Mouse (Mus musculus) forebrain, postnatal 0 days (tissue): ENCODE results near the gene Zfp91. TPM values are rescaled to one million over a fixed set of nuclear protein-coding genes. Genes with fewer than 3 reads are reported as not detected.
A peak's percentile ranks its signal among the peaks of the same experiment; 100 is the strongest.

Source experiments
- ATAC-seq: fragments of 200-750 bp; cut with Nextera tagmentation; 2 replicates; pipeline ENCODE4 v1.8.0; 2017; ENCODE audit warnings: mild to moderate bottlenecking, moderate library complexity
- DNase-seq: peaks from one replicate; pipeline ENCODE4 v3.0.0-alpha.2; 2015
- H3K27ac ChIP-seq: fragments of 300-500 bp; sonication (generic); 2 replicates; pipeline ENCODE4 v1.5.1; 2014; ENCODE audit warnings: low read depth, mild to moderate bottlenecking, antibody characterized with exemption, low read length, moderate library complexity, mixed read lengths
- H3K27me3 ChIP-seq: fragments of 300-500 bp; sonication (generic); 2 replicates; pipeline ENCODE4 v1.6.1; 2014; ENCODE audit warnings: mild to moderate bottlenecking, low read length, mixed read lengths; ENCODE audit not compliant: insufficient read depth
- H3K36me3 ChIP-seq: fragments of 300-500 bp; sonication (generic); 2 replicates; pipeline ENCODE4 v1.6.1; 2014; ENCODE audit warnings: mild to moderate bottlenecking, moderate library complexity; ENCODE audit not compliant: insufficient read depth
- H3K4me1 ChIP-seq: fragments of 300-500 bp; sonication (generic); 2 replicates; pipeline ENCODE4 v1.6.1; 2014; ENCODE audit warnings: antibody characterized with exemption; ENCODE audit not compliant: insufficient read depth
- H3K4me2 ChIP-seq: fragments of 300-500 bp; sonication (generic); 2 replicates; pipeline ENCODE4 v1.6.1; 2014; ENCODE audit warnings: low read depth, mild to moderate bottlenecking, moderate library complexity
- H3K4me3 ChIP-seq: fragments of 300-500 bp; sonication (generic); 2 replicates; pipeline ENCODE4 v1.5.1; 2014; ENCODE audit warnings: low read depth, low read length, mixed read lengths
- H3K9ac ChIP-seq: fragments of 300-500 bp; sonication (generic); 2 replicates; pipeline ENCODE4 v1.6.1; 2014; ENCODE audit warnings: mild to moderate bottlenecking
- H3K9me3 ChIP-seq: fragments of 300-500 bp; sonication (generic); 2 replicates; pipeline ENCODE4 v1.6.1; 2016; ENCODE audit warnings: low read length
- CTCF ChIP-seq: sonication (generic); IDR thresholded peaks from 2 replicates; pipeline ENCODE4 v1.5.1; 2016; ENCODE audit warnings: antibody characterized with exemption, control low read depth, low read depth
- WGBS: fragments of 180-500 bp; shearing (Covaris S2); extraction: QIAGEN DNeasy Blood & Tissue Kit; methylation state at CpG from one replicate; pipeline ENCODE4 v1.1.7; 2014; 5-methylcytosine and 5-hydroxymethylcytosine counted together
- polyA plus RNA-seq: library from polyadenylated mRNA; unstranded; fragments of >200 nt; fragmentation: Nextera tagmentation; extraction: Ambion mirVana; gene quantifications from 2 replicates; pipeline ENCODE4 v1.2.1, GENCODE M21; 2015
- total RNA-seq: library from RNA; depleted of rRNA; stranded (reverse); fragments of >200 nt; gene quantifications from 2 replicates; pipeline ENCODE4 v1.2.3, GENCODE M21; 2014

Zfp91 gene
- total and polyA plus RNA-seq, 2 experiments from 2014 or later = 11.6 to 61.1 TPM

- Histone ChIP-seq H3K4me3 (peak overlapping the region; percentile 96), H3K36me3 (no peaks in the 10 kb centered on the region), H3K9me3 (no peaks in the 10 kb centered on the region), H3K4me2 (peak overlapping the region; percentile 54), H3K9ac (peak overlapping the region; percentile 92), H3K27me3 (no peaks in the 10 kb centered on the region), H3K27ac (peak overlapping the region; percentile 99), H3K4me1 (peaks cover 9% of the 10 kb centered on the region; the same call in 1 of the 2 replicates)
- ATAC-seq = peak; percentile 53
- peak; percentile 87 for TF ChIP-seq CTCF
- WGBS = 1% methylated on average over 34 of the region's 39 CpGs
- peak; percentile 92 for DNase-seq
These were observed 1.6 kb downstream of the Zfp91 start for GRCm38 (mm10) chr19:12794056-12795044.

DNA sequence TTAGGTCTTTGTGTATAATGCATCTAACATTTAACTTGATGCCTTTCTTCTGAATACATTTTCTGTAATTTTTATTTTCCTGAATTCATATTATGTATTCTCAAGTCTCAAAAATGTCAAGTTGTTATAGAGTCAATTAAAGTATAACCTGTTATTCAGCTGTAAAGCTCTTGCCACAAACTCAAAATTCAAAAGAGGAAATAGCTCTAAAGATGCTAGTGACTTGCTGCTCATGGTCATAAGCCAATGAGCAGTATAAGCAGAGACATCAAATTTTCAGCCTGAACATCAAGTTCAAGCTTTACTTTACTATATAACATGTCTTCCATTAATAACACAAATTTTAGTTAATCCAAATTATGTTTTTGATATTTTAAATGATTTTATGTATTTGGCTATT, 3.6 kb downstream of the Zfp91 start:
- H3K9me3 ChIP-seq = no peaks in the 10 kb centered on the region
- TF ChIP-seq CTCF = no peak
- H3K4me3 ChIP-seq = no peak overlapping the region
- no peak for DNase-seq
- ATAC-seq = no peak
- peaks cover 9% of the 10 kb centered on the region; the same call in 1 of the 2 replicates for H3K4me1 ChIP-seq
- no peak overlapping the region for H3K27ac ChIP-seq
- H3K36me3 ChIP-seq = no peaks in the 10 kb centered on the region
- H3K9ac ChIP-seq = no peak overlapping the region
- no peaks in the 10 kb centered on the region for H3K27me3 ChIP-seq
- no peak overlapping the region for H3K4me2 ChIP-seq

DNA sequence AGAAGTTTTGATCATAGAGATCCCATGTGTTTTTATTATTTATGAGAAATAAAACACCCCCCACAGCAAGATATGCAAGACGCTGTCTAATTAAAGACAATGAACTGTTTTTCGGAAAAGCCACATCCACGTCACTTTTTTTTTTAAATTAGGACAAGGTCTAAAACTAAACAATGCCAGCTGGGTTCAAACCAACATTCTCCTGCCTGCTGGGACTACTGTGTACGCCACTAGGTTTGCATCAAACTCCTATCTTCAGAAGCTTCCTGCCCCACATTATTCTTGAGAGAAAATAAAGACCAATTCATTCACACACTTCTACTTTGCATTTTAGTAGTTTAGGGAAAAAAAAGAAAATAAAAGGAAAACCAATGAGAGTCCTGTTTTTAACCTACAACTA, 8.2 kb downstream of the Zfp91 start:
- no peak for ATAC-seq
- no peaks in the 10 kb centered on the region for H3K27me3 ChIP-seq
- H3K4me1 ChIP-seq = no peaks in the 10 kb centered on the region
- H3K9ac ChIP-seq = no peak overlapping the region
- H3K36me3 ChIP-seq = no peaks in the 10 kb centered on the region
- H3K4me2 ChIP-seq = no peak overlapping the region
- no peak for TF ChIP-seq CTCF
- no peak overlapping the region for H3K4me3 ChIP-seq
- 74% methylated on average over 4 of the region's 4 CpGs for WGBS
- DNase-seq = no peak
- no peak overlapping the region for H3K27ac ChIP-seq
- H3K9me3 ChIP-seq = no peaks in the 10 kb centered on the region

DNA sequence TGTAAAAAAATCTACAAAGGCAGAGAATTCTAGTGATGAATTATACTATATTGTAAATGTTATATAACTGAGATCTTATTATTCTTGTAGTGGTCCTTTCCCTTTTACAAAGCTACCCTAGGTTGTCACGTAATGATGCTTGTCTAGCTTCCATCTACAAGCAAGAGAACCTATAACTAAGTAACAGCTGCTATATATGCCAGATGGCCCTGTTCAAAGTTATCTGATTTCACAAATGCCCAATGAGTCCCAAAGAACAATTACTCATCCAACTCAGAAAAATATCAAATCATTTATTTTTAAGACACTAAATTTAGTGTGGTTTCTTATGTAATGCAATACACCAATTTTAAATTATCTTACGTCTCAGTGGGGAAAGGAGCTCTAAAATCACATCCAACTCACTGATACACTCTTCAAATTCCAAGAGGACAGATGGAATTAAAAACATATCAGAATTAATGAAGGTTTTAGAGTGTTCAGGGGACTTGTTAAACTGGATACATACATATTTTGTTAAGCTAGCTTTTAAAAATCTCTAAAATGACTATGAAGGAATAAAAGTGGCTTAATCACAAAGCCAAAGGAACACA, 9.0 kb downstream of the Zfp91 start:
- 76% methylated on average over 2 of the region's 2 CpGs for WGBS
- DNase-seq = no peak

DNA sequence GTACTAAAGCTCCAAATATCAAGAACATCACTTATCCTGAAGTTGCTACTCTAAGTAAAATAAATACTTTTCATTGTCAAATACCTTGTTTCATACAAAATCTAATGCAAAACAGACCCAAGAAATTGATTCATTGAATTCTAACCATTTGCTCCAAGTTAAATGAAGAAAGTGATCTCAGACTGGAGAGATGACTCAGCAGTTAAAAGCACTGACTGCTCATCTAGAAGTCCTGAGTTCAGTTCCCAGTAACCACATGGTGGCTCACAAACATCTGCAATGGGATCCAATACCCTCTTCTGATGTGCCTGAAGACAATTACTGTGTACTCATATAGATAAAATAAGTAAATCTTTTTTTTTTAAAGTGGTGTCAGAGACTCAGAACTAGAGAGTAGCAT, 15.5 kb downstream of the Zfp91 start:
- H3K9me3 ChIP-seq = no peaks in the 10 kb centered on the region
- ATAC-seq (no peak), DNase-seq (no peak)
- TF ChIP-seq CTCF = no peak
- no peak overlapping the region for H3K27ac ChIP-seq
- no peaks in the 10 kb centered on the region for H3K4me1 ChIP-seq
- no peak overlapping the region for H3K4me3 ChIP-seq
- H3K27me3 ChIP-seq = no peaks in the 10 kb centered on the region
- H3K9ac ChIP-seq = no peak overlapping the region
- no peak overlapping the region for H3K4me2 ChIP-seq
- H3K36me3 ChIP-seq = peaks cover 12% of the 10 kb centered on the region

More for the DNA sequence above, 9.0 kb downstream of the Zfp91 start:
- Histone ChIP-seq H3K4me2 (no peak overlapping the region), H3K9me3 (no peaks in the 10 kb centered on the region), H3K4me1 (no peaks in the 10 kb centered on the region), H3K9ac (no peak overlapping the region), H3K27me3 (no peaks in the 10 kb centered on the region), H3K27ac (no peak overlapping the region), H3K4me3 (no peak overlapping the region), H3K36me3 (no peaks in the 10 kb centered on the region)
- ATAC-seq = no peak
- TF ChIP-seq CTCF = no peak

DNA sequence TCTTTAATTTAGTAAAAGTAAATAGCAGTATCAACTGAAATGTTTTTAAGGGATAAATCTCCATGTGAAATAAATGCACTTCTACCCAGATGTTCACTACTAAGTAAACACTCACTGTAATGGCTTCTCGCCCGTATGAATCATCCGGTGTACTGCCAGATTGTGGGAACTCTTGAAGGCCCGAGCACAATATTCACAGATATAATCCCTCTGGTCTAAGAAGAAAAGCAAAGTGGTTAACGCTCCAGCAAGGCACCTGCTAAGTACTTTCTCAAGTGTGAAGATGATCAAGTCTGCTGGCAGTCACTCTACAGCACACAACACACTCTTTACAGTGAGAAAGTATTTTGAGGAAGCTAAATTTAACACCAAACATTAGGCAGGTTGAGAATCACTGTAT, 25.0 kb downstream of the Zfp91 start:
- no peak for DNase-seq
- no peak overlapping the region for H3K4me2 ChIP-seq
- ATAC-seq = no peak
- no peak for TF ChIP-seq CTCF
- H3K9ac ChIP-seq = no peak overlapping the region
- no peaks in the 10 kb centered on the region for H3K9me3 ChIP-seq
- H3K27ac ChIP-seq = no peak overlapping the region
- H3K27me3 ChIP-seq = no peaks in the 10 kb centered on the region
- H3K36me3 ChIP-seq = peaks cover 34% of the 10 kb centered on the region
- no peaks in the 10 kb centered on the region for H3K4me1 ChIP-seq
- no peak overlapping the region for H3K4me3 ChIP-seq
- WGBS = 80% methylated on average over 5 of the region's 5 CpGs

DNA sequence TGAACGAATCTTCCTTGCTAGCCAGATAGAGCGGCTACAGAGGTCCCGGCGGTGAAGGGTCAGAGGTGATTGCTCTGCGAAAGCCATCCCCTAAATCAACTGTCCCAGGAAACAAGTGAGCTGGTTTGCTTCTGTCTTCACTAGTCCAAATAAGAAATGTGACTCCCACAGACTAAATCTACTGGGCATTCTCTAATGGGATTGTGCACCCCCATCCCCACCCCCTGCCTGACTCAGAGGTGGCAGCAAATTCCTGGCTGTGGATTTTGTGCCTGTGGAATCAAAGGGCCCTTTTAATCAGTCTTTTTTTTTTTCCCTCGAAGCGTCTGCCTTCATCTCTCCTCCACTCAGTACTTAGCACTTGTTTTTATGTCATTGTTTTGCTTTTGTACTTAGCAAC, 30.6 kb downstream of the Zfp91 start, which contains the start of gene Cntf:
Gene Cntf (minus strand): TSS at position 325 of the 400 bp plus-strand sequence.
- H3K4me1 ChIP-seq = no peaks in the 10 kb centered on the region
- no peaks in the 10 kb centered on the region for H3K9me3 ChIP-seq
- peaks cover 44% of the 10 kb centered on the region for H3K36me3 ChIP-seq
- no peak within 1 kb of the TSS for H3K27ac ChIP-seq
- no peak for ATAC-seq
- H3K27me3 ChIP-seq = no peaks in the 10 kb centered on the region
- DNase-seq = no peak
- WGBS = 52% methylated on average over 7 of the region's 7 CpGs
- no peak for TF ChIP-seq CTCF
- no peak within 1 kb of the TSS for H3K4me2 ChIP-seq
- H3K9ac ChIP-seq = no peak within 1 kb of the TSS
- no peak within 1 kb of the TSS for H3K4me3 ChIP-seq
